Mouse (Mus musculus) cerebellum, adult 8-10 months (tissue): ENCODE results near the gene Gm12258.
A peak's percentile ranks its signal among the peaks of the same experiment; 100 is the strongest.

Experiments
- DNase-seq: peaks from one replicate; pipeline ENCODE4 v3.0.0; 2022

Gm12258 gene

GRCm38 (mm10) chr11:58903511-58904409 lies 56.8 kb downstream of the Gm12258 start, which contains the start of gene Zfp39:
TSS of gene Zfp39 (minus strand) at chr11:58904225.
- DNase-seq: peak; percentile 97

- DNase-seq: no peak
These were observed 57.4 kb downstream of the Gm12258 start for GRCm38 (mm10) chr11:58904410-58904718.

GRCm38 (mm10) chr11:58904838-58905237 lies 57.9 kb downstream of the Gm12258 start:
- DNase-seq: no peak
